Mouse (Mus musculus) heart, adult 2 months (tissue): ENCODE data around the gene Fezf1. TPM values are rescaled to one million over a fixed set of nuclear protein-coding genes. Genes with fewer than 3 reads are reported as not detected.

Source experiments
- DNase-seq, 2 experiments: peaks; one replicate each; pipeline ENCODE4 v3.0.0; 2021
- H3K27ac ChIP-seq: fragments of 200-600 bp; 2 replicates; pipeline ENCODE4 v1.8.1; 2022
- H3K27me3 ChIP-seq: fragments of 200-500 bp; 2 replicates; pipeline ENCODE4 v1.6.1; 2012; ENCODE audit warnings: mild to moderate bottlenecking, low read length, inconsistent platforms, mixed read lengths; ENCODE audit not compliant: control insufficient read depth, insufficient read depth
- H3K36me3 ChIP-seq: fragments of 200-500 bp; 2 replicates; pipeline ENCODE4 v1.6.1; 2012; ENCODE audit warnings: low read length, inconsistent platforms; ENCODE audit not compliant: control insufficient read depth, insufficient read depth
- H3K4me1 ChIP-seq: fragments of 200-500 bp; 2 replicates; pipeline ENCODE4 v1.6.1; 2011; ENCODE audit warnings: low read length; ENCODE audit not compliant: control insufficient read depth, insufficient read depth
- H3K4me3 ChIP-seq: fragments of 200-600 bp; 2 replicates; pipeline ENCODE4 v1.8.1; 2022
- H3K79me2 ChIP-seq: fragments of 200-500 bp; replicated peaks from 2 replicates; pipeline ENCODE4 v1.6.1; 2012; ENCODE audit warnings: mild to moderate bottlenecking, inconsistent platforms, low read length, moderate library complexity, mixed read lengths; ENCODE audit not compliant: control insufficient read depth, insufficient read depth
- H3K9ac ChIP-seq: fragments of 200-500 bp; 2 replicates; pipeline ENCODE4 v1.6.1; 2012; ENCODE audit warnings: low read depth, mild to moderate bottlenecking, control low read depth, inconsistent platforms, low read length, mixed read lengths
- CTCF ChIP-seq: fragments of 200-600 bp; IDR thresholded peaks from 2 replicates; pipeline ENCODE4 v1.8.1; 2022; ENCODE audit warnings: antibody characterized with exemption, mild to moderate bottlenecking, moderate library complexity
- EP300 ChIP-seq: fragments of 200-500 bp; IDR thresholded peaks from 2 replicates; pipeline ENCODE4 v1.6.1; 2011; ENCODE audit warnings: low read depth, low read length, control low read depth; ENCODE audit not compliant: insufficient read depth
- POLR2A ChIP-seq: fragments of 200-500 bp; IDR thresholded peaks from 2 replicates; pipeline ENCODE4 v1.6.1; 2011; ENCODE audit warnings: mild to moderate bottlenecking, low read depth, low read length, control low read depth; ENCODE audit not compliant: insufficient read depth
- WGBS: fragments of 180-500 bp; shearing (Covaris S2); methylation state at CpG from one replicate; pipeline ENCODE4 v1.1.7; 2018; 5-methylcytosine and 5-hydroxymethylcytosine counted together
- intact Hi-C: fragments of 180-260 bp; cut with DNase I; formaldehyde crosslinking; loops from one replicate; pipeline ENCODE4 v1.15.1; 2025
- long read RNA-seq: library from polyadenylated mRNA; stranded (forward); transcript quantifications from one replicate; pipeline ENCODE4 v2.0.0, GENCODE M21; 2021
- polyA plus RNA-seq: library from polyadenylated mRNA; depleted of rRNA; stranded (reverse); fragments of >200 nt; gene quantifications from 2 replicates; pipeline ENCODE4 v1.2.3, GENCODE M21; 2012; rRNA removed
- total RNA-seq, 2 experiments: library from RNA; stranded (reverse); gene quantifications; 2 replicates each; pipeline ENCODE4 v1.2.3; 2021

Gene Fezf1
- total RNA-seq, result not detected
- not detected in 2 replicates for polyA plus RNA-seq
- long read RNA-seq, result 0 reads

DNA sequence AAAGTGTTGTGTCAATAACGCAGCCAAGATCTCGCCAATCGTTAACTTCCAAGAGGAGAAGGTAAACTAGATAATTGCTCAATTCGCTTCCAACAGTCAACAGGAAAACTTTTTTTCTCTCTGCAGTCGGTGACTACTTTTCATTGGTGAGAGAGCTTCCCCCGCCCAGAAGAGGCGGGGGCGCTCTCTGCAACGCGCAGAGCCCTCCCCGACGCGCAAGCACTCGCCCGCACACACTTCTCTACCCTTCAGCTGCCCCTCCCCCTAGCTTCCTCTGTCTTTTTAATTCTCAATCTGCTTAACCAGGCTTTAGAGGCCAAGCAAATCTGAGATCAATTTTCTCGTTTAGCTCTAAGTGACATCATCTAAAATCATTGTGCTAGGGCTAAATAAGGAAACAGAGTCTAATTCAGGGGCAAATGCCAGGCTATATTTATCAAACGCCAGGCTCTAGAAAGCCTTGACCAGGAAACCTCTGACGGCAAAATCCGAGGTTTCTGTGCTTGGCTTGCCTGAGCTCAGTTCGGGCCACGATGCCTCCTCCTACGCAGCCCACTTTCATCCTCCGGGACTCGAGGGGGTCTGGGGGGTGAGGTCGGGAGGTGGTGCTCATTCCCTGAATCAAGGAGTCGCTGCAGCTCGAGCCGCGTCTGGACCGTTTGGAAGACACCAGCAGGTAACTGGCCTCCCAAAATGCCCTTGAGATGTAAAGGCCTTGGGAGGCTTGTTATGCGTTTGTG is at the start of gene Fezf1:
Fezf1 (minus strand) TSS at position 50 of the 740 bp plus-strand sequence.
- 2% methylated on average over 31 of the region's 31 CpGs for WGBS
- Histone ChIP-seq H3K27ac (no peak within 1 kb of the TSS), H3K9ac (no peak within 1 kb of the TSS), H3K36me3 (no peaks in the 10 kb centered on the region), H3K4me1 (no peaks in the 10 kb centered on the region), H3K27me3 (peaks cover 33% of the 10 kb centered on the region), H3K79me2 (no peaks in the 10 kb centered on the region), H3K4me3 (no peak within 1 kb of the TSS)
- intact Hi-C loops, result no loop called here
- TF ChIP-seq POLR2A (no peak), EP300 (no peak), CTCF (no peak)
- no peak for DNase-seq

DNA sequence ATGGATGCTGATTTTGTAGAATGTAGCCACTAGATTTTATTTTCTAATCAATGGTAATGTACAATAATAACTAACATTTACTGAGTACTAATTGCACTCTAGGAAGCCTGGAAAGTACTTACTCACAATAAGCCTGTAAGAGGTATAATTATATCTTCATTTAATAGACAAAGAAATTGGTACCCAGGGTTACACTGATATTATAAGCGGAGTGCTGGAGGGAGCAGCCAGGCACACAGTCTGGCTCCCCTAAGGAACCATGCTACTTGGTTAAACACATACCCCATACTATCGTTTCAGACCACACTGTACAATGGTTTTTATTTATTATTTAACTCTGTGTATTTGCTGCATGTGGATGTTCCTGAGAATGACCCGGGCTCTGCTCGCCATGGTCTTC is 46.5 kb upstream of the Fezf1 start:
- H3K4me1 ChIP-seq, result no peaks in the 10 kb centered on the region
- H3K79me2 ChIP-seq, result no peaks in the 10 kb centered on the region
- TF ChIP-seq EP300 (no peak), CTCF (no peak), POLR2A (no peak)
- no peak overlapping the region for H3K27ac ChIP-seq
- no peak overlapping the region for H3K4me3 ChIP-seq
- H3K9ac ChIP-seq, result no peak overlapping the region
- no peaks in the 10 kb centered on the region for H3K27me3 ChIP-seq
- H3K36me3 ChIP-seq, result no peaks in the 10 kb centered on the region
- intact Hi-C loops, result no loop called here
- WGBS, result 78% methylated on average over 4 of the region's 4 CpGs
- DNase-seq, result no peak

DNA sequence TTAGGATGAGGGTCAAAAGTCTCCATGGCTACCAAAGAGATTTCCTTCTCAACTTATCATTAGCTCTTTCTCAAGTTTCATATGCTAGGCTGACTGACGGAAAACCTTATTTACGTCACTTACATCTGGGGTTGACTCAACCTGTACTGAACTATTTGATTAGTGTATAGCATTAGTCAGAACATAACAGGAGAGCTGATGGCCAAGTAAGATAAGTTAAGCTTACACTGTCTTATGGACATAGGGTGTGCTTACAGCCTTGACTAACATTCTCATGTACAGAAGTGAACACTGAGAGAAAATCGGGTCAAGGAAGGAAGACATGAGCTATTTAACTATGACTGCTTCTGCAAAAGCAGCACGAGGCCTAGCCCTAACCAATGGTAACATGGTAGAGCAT is 40.6 kb upstream of the Fezf1 start:
- 80% methylated on average over 4 of the region's 4 CpGs for WGBS
- intact Hi-C loops, result no loop called here

GRCm38 (mm10) chr6:23281514-23281820 is 33.3 kb upstream of the Fezf1 start:
- Histone ChIP-seq H3K4me1 (no peaks in the 10 kb centered on the region), H3K27ac (no peak overlapping the region), H3K4me3 (no peak overlapping the region), H3K9ac (no peak overlapping the region), H3K36me3 (no peaks in the 10 kb centered on the region), H3K27me3 (no peaks in the 10 kb centered on the region), H3K79me2 (no peaks in the 10 kb centered on the region)
- DNase-seq, result no peak
- TF ChIP-seq EP300 (no peak), POLR2A (no peak), CTCF (no peak)
- WGBS, result 47% methylated on average over 9 of the region's 9 CpGs
- intact Hi-C loops, result no loop called here

More for the DNA sequence above, 40.6 kb upstream of the Fezf1 start:
- Histone ChIP-seq H3K4me1 (no peaks in the 10 kb centered on the region), H3K36me3 (no peaks in the 10 kb centered on the region), H3K9ac (no peak overlapping the region), H3K79me2 (no peaks in the 10 kb centered on the region), H3K4me3 (no peak overlapping the region), H3K27me3 (no peaks in the 10 kb centered on the region), H3K27ac (no peak overlapping the region)
- DNase-seq, result no peak
- TF ChIP-seq CTCF, result no peak
- no peak for TF ChIP-seq POLR2A
- TF ChIP-seq EP300, result no peak

GRCm38 (mm10) chr6:23280811-23281513 is 32.8 kb upstream of the Fezf1 start:
- no peak for DNase-seq
- 41% methylated on average over 15 of the region's 15 CpGs for WGBS
- Histone ChIP-seq H3K27me3 (no peaks in the 10 kb centered on the region), H3K4me3 (no peak overlapping the region), H3K36me3 (no peaks in the 10 kb centered on the region), H3K9ac (no peak overlapping the region), H3K27ac (no peak overlapping the region), H3K4me1 (no peaks in the 10 kb centered on the region), H3K79me2 (no peaks in the 10 kb centered on the region)
- intact Hi-C loops, result no loop called here
- TF ChIP-seq EP300, result no peak
- no peak for TF ChIP-seq CTCF
- TF ChIP-seq POLR2A, result no peak

GRCm38 (mm10) chr6:23273483-23273882 is 25.3 kb upstream of the Fezf1 start:
- WGBS, result 81% methylated on average over 4 of the region's 4 CpGs
- Histone ChIP-seq H3K4me1 (no peaks in the 10 kb centered on the region), H3K79me2 (no peaks in the 10 kb centered on the region), H3K27ac (no peak overlapping the region), H3K27me3 (no peaks in the 10 kb centered on the region), H3K4me3 (no peak overlapping the region), H3K9ac (no peak overlapping the region), H3K36me3 (no peaks in the 10 kb centered on the region)
- TF ChIP-seq EP300, result no peak
- no peak for TF ChIP-seq POLR2A
- no peak for TF ChIP-seq CTCF
- DNase-seq, result no peak
- intact Hi-C loops, result no loop called here
